Mouse (Mus musculus): ENCODE measurements around the gene Gm20873.
"Not testable (repeated sequence)": the region's sequence is repeated elsewhere in the genome, so short reads cannot be mapped to it uniquely, and the experiment has no call there.

Gene Gm20873

DNA sequence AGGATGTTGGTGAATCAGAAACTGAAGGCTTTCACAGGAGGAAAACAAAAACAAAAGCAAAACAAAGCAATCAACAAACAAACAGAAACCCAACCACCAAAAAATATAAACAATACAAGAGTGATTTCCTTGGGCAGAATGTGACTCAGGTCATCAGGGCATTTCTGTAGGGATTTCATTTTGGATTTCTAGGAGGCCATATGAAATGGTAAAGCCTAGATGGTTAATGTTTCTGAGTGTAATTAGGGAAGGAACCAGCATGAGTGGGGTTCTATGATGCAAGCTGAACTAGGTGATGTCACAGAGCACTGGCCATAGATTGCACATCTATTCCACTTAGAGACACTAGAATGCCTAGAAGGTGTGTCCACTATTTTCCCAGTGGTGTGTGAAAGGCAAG lies at the start of gene Gm20873:
Gm20873 (plus strand) TSS at position 301 of the 400 bp plus-strand sequence.
- not testable (repeated sequence) for DNase-seq

DNA sequence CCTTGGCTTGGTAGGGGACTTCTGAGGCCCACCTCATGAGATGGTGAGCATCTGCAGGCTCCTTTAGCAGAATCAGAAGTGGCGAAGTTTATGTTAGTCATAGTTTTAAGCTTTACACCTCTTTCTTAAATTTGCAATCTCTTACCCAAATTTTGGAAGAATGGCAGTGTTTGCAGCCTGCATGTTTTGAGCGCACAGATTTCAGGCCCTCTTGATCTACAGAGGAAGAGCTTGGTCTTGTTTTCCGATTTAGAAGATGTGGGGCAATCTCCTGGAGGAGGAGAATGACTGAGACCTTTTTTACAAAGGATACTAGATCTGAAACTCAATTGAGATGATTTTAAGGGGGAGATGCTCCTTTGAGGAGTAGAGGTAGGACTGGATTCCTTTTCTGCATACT lies 29.0 kb upstream of the Gm20873 start, which contains the start of gene Gm21746:
Gm21746 (minus strand) TSS at position 101 of the 400 bp plus-strand sequence.
- not testable (repeated sequence) for DNase-seq
